Mouse (Mus musculus): ENCODE results near the gene Podxl2. TPM values are rescaled to one million over a fixed set of nuclear protein-coding genes. Genes with fewer than 3 reads are reported as not detected.
A peak's percentile ranks its signal among the peaks of the same experiment; 100 is the strongest.

Podxl2 gene
- polyA plus RNA-seq, 1 experiment from 2014 or later: 182 TPM

DNA sequence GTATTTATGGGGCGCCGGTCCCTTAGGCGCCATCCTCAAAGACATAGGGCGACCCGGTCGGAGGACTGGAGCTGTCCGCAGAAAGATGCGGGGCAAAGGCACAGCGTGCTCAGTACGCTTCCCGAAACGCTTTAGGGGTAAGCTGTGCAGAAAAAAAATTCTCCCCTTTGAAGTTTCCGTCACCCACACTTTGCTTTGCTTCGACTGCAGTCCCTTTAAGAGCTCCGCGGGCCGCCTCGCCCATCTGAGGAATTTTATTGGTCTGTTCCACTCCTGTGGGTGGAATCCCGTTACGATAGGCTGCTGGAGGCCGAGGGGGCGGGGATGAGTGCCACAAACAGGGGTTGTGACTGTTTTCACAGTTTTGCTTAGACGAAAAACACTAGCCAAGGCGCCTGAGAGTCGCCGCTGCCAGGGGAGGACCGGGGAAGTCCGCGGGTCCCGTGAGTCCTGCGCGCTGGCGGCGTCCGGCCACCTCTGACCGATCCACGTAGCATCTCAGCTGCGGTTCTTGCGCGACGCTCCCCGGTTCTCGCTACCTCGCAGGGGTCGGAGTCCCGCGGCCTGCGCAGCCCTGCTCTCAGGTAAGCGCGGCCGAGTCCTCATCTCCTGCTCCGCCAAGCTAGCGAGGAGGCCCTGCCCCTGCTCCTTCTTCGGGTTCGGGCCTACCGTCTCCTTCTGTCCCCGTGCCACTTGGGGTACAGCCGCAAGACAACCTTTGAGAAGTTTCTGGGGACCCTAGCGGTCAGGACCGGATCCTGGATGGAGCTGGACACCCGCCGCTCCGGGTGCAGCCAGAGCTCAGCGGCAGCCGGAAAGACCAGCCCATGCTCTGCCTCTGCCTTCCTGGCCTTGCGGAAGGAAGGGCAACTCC lies 27.3 kb upstream of the Podxl2 start, which contains the start of gene Tpra1:
Gene Tpra1, plus strand, starts transcription at position 305 of the 874 bp plus-strand sequence.
- H3K9me3 ChIP-seq: no peaks in the 10 kb centered on the region
- under 1% methylated on average over 66 of the region's 66 CpGs for WGBS
- no peaks in the 10 kb centered on the region for H3K27me3 ChIP-seq (ENCODE audit: insufficient read depth, poor library complexity, severe bottlenecking)
- peak within 1 kb of the TSS; percentile 94 for H3K27ac ChIP-seq
- H3K4me3 ChIP-seq: peak within 1 kb of the TSS; percentile 84
- peaks cover 3% of the 10 kb centered on the region for H3K36me3 ChIP-seq
- peaks cover 71% of the 10 kb centered on the region for H3K4me1 ChIP-seq (replicated peaks)
- peak; percentile 94 for DNase-seq (ENCODE audit: low spot score)

DNA sequence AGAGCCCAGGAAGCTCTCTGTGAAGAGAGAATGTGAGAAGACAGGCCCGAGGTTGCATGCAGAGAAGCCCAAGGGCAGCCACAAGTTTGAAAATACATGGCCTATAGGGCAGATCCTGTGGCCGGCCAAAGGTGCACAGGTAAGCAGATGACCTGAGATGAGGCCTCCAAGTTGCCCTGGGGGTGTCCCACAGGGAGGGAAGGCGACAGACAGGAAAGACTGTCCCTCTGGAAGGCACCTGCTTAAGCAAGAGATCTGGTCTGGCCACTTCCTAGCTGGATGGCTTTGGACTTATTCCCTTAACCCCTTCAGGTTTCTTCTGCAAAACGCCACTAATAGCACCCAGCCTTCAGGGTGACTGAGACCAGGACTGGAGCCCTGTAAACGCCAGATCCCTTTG lies 26.6 kb upstream of the Podxl2 start:
- H3K27ac ChIP-seq: peak overlapping the region; percentile 94
- peaks cover 10% of the 10 kb centered on the region for H3K36me3 ChIP-seq
- H3K9me3 ChIP-seq: no peaks in the 10 kb centered on the region
- H3K27me3 ChIP-seq (ENCODE audit: insufficient read depth, poor library complexity, severe bottlenecking): no peaks in the 10 kb centered on the region
- H3K4me3 ChIP-seq: peak overlapping the region; percentile 84
- peaks cover 71% of the 10 kb centered on the region for H3K4me1 ChIP-seq (replicated peaks)
- WGBS: 11% methylated on average over 5 of the region's 5 CpGs
- peak; percentile 11 for DNase-seq (ENCODE audit: low spot score)

DNA sequence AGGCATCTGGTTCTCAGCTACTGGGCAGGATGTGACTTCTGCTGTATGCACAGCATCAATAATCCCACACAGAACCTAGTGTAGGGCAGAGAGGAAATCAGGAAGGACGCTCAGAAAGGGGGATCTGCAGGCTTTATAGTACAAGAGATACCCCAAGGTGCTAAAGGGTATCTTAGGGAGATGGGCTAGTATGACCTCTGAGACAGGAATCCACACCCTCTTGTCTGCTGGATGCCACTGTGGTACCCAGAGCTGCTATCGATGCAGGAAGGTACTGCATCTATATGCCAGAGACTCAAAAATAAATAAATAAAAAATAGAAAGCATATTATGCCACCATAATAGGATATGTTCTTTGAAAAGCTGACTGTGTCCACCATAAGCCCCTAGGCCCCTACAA lies 24.8 kb upstream of the Podxl2 start:
- Histone ChIP-seq H3K27me3 (ENCODE audit: insufficient read depth, poor library complexity, severe bottlenecking) (no peaks in the 10 kb centered on the region), H3K36me3 (peaks cover 29% of the 10 kb centered on the region), H3K27ac (0 out of 2 replicates have a peak overlapping the region, but pooled peaks have one; percentile 97), H3K4me1 (replicated peaks) (peaks cover 61% of the 10 kb centered on the region), H3K9me3 (no peaks in the 10 kb centered on the region), H3K4me3 (no peak overlapping the region)
- 87% methylated on average over 2 of the region's 2 CpGs for WGBS
- no peak for DNase-seq (ENCODE audit: low spot score)

DNA sequence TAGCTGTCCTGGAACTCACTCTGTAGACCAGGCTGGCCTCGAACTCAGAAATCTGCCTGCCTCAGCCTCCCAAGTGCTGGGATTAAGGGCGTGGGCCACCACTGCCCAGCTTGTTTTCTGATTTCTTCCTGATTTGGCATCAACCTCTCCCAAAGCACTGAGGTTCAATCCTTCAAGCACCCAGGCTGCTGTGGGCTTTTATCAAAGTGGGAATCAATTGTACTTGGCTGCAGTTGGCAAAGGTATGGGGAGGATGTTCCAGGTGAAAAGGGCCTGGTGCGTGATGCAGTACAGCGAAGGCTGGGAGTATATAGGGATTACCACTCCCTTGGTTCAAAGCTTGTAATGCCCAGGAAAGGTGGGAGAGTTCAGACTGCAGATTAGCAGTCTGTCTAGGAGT lies 24.2 kb upstream of the Podxl2 start:
- Histone ChIP-seq H3K27ac (peak overlapping the region; percentile 97), H3K36me3 (peaks cover 34% of the 10 kb centered on the region), H3K27me3 (ENCODE audit: insufficient read depth, poor library complexity, severe bottlenecking) (no peaks in the 10 kb centered on the region), H3K4me1 (replicated peaks) (peaks cover 56% of the 10 kb centered on the region), H3K4me3 (peak overlapping the region; percentile 86; the same call in 1 of the 2 replicates), H3K9me3 (no peaks in the 10 kb centered on the region)
- 63% methylated on average over 4 of the region's 4 CpGs for WGBS
- DNase-seq (ENCODE audit: low spot score): no peak

DNA sequence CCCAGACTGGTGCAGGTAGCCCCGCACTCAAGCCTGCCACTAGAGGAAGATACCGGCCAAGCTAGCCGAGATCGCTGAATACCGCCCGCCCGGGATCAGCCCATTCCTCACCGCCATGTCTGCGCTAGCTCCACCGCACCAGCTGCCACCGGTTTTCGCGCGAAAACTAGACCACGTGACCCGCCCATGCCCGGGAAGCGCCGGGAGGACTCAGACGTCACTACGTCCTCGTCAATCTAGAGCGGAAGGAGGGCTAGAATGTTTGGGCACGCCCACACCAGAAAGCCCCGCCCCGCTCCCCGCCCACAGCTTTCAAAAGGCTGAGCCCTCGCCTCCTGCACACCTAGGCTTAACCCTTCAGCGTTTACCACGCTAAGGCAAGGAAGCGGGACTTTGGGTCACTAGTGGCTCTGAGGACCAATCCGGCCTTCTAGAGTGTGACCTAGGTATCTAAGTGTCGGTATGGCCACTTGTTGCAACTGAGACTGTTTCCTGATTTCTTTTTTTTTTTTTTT lies 23.7 kb upstream of the Podxl2 start, which contains the start of gene Mcm2:
Gene Mcm2, minus strand, starts transcription at position 247 of the 515 bp plus-strand sequence.
- Histone ChIP-seq H3K27me3 (ENCODE audit: insufficient read depth, poor library complexity, severe bottlenecking) (no peaks in the 10 kb centered on the region), H3K4me3 (peak within 1 kb of the TSS; percentile 86), H3K4me1 (replicated peaks) (peaks cover 51% of the 10 kb centered on the region), H3K27ac (peak within 1 kb of the TSS; percentile 97), H3K9me3 (no peaks in the 10 kb centered on the region), H3K36me3 (peaks cover 39% of the 10 kb centered on the region)
- under 1% methylated on average over 33 of the region's 33 CpGs for WGBS
- DNase-seq (ENCODE audit: low spot score): peak; percentile 98

DNA sequence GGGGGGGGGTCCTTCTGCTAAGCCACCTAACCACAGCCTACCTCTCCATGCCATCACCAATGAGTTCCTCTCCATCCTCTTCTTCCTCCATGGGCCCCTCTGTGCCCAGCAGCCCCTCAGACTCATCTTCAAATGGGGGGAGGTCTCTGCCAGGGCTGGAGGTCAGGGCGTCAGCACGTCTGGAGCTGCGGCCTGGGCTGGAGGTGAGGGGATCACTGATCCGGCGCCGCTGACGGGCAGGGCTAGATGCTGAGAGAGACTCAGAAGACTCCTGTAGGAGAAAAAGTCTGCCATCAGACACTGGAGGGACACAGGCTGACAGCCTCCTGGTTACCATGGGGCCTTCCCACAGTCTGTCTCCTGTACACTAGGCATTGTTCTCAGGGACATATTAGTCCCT lies 22.4 kb upstream of the Podxl2 start:
- H3K4me1 ChIP-seq (replicated peaks): peaks cover 40% of the 10 kb centered on the region
- H3K27ac ChIP-seq: peak overlapping the region; percentile 97
- no peak for DNase-seq (ENCODE audit: low spot score)
- H3K9me3 ChIP-seq: no peaks in the 10 kb centered on the region
- H3K27me3 ChIP-seq (ENCODE audit: insufficient read depth, poor library complexity, severe bottlenecking): no peaks in the 10 kb centered on the region
- 59% methylated on average over 7 of the region's 7 CpGs for WGBS
- peak overlapping the region; percentile 86 for H3K4me3 ChIP-seq
- peaks cover 52% of the 10 kb centered on the region for H3K36me3 ChIP-seq

DNA sequence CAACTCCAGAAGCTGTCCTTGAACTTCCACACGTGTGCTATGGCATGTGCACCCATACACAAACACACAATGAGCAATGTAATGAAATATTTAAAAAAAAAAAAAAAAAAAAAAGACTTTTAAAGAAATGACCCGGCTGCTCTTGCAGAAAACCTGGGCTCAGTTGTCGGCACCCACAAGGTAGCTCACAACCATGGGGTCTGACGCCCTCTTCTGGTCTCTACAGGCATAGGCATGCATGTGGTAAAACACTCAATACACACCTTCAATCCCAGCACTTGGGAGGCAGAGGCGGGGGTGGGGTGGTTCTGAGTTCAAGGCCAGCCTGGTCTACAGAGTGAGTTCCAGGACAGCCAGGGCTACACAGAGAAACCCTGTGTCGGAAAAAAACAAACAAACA lies 21.1 kb upstream of the Podxl2 start:
- 0 out of 2 replicates have a peak overlapping the region, but pooled peaks have one; percentile 86 for H3K4me3 ChIP-seq
- H3K27ac ChIP-seq: no peak overlapping the region
- 86% methylated on average over 6 of the region's 6 CpGs for WGBS
- no peak for DNase-seq (ENCODE audit: low spot score)
- peaks cover 65% of the 10 kb centered on the region for H3K36me3 ChIP-seq
- H3K27me3 ChIP-seq (ENCODE audit: insufficient read depth, poor library complexity, severe bottlenecking): no peaks in the 10 kb centered on the region
- peaks cover 30% of the 10 kb centered on the region for H3K4me1 ChIP-seq (replicated peaks)
- no peaks in the 10 kb centered on the region for H3K9me3 ChIP-seq

DNA sequence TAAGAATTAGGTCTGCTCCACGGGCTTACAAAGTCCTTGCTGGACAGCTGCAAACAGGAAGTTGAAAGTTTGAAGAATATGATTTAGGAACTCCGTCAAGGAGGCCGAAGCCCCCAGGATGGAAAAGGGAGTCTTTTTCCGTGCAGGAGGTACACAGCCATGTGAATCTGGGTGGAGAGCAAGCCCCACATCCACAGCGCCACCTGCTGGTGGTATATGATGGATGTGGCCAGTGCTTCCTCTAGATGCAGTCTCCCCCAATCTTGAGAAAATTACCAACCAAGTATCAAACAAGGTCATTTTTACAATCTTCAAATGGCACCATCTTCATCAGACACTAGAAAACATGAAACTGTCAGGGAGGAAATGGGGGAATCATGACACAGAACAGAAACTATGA lies 18.7 kb upstream of the Podxl2 start:
- H3K4me1 ChIP-seq (replicated peaks): peaks cover 20% of the 10 kb centered on the region
- H3K9me3 ChIP-seq: no peaks in the 10 kb centered on the region
- H3K36me3 ChIP-seq: peaks cover 89% of the 10 kb centered on the region
- no peaks in the 10 kb centered on the region for H3K27me3 ChIP-seq (ENCODE audit: insufficient read depth, poor library complexity, severe bottlenecking)
- WGBS: 73% methylated on average over 5 of the region's 5 CpGs
- no peak overlapping the region for H3K4me3 ChIP-seq
- no peak overlapping the region for H3K27ac ChIP-seq
- peak; percentile 59 for DNase-seq (ENCODE audit: low spot score)

DNA sequence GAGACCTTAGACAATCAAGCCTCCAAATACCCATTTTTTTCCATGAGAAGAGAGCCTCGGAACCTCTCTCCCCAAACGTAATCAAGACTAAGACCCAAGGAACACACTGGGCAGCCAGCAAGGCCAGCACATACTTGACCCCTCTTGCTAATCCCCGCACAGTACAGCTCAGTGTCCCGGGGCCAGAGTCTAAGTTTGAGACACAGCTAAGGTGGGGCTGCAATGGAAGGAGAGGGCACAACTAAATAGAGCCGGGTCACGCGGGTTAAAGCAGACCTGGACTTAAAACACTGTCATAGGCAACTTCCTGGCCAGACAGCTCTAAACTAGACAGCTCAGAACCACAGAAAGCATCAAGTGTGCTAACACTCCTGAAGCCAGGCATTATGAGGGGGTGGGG lies 16.0 kb upstream of the Podxl2 start:
- Histone ChIP-seq H3K36me3 (peaks cover 100% of the 10 kb centered on the region), H3K4me3 (no peak overlapping the region), H3K27ac (no peak overlapping the region), H3K9me3 (no peaks in the 10 kb centered on the region), H3K4me1 (replicated peaks) (peaks cover 10% of the 10 kb centered on the region), H3K27me3 (ENCODE audit: insufficient read depth, poor library complexity, severe bottlenecking) (no peaks in the 10 kb centered on the region)
- no peak for DNase-seq (ENCODE audit: low spot score)
- 92% methylated on average over 7 of the region's 7 CpGs for WGBS

DNA sequence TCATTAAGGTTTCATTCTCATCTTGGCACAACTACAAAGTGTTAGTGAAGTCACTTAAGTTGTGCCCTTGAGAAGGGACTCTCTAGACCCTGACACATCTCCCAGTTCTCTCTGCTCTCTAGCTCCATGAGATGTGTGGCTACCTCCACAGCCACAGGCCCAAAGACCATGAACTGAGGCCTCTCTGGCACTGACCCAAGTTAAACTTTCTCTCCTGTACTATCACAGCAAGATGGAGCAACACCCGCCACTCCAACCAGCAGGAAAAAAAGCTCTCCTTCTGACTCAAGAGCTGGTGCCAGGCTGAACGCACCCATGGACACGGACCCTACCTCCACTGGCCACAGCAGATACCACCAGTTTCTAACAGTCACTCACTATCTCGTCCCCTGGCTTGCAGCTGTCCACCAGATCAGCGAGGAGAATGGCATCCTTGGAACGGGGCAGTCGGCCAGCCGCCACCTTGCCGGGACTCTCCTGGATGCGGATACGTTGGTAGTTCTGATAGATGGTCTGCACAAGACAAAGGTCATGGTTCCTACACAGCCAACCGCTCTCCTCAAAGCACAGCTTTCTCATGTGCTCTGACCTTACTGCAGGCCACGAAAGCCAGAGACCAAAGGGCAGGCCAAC lies 14.7 kb upstream of the Podxl2 start:
- no peaks in the 10 kb centered on the region for H3K27me3 ChIP-seq (ENCODE audit: insufficient read depth, poor library complexity, severe bottlenecking)
- H3K9me3 ChIP-seq: no peaks in the 10 kb centered on the region
- DNase-seq (ENCODE audit: low spot score): no peak
- H3K4me1 ChIP-seq (replicated peaks): peaks cover 4% of the 10 kb centered on the region; the same call in 1 of the 2 replicates
- no peak overlapping the region for H3K27ac ChIP-seq
- peaks cover 100% of the 10 kb centered on the region for H3K36me3 ChIP-seq
- 96% methylated on average over 13 of the region's 13 CpGs for WGBS
- no peak overlapping the region for H3K4me3 ChIP-seq

DNA sequence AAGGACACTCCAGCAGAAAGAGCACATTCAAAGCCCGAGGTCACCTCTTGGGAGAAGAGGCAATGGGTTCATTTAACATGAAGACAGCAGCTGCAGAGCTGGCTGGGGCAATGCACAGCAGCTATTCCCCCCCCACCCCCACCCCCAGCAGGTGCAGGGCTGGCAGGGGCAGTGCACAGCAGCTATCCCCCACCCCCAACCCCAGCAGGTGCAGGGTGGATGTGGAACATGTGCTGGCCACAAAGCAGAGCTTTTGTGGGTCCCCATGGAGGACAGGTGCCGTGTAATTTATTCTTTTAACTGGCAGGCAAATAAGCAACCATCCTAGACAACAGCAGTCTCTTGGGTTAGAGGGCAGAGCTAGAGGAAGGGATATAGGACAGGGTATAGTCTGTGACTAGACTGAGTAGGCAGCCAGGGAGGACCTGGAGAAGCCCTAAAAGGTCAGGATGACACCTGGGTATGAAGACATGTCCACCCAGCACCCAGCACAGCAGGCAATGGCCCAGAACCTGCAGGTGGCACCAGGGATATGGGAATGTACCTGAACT lies 11.6 kb upstream of the Podxl2 start:
- DNase-seq (ENCODE audit: low spot score): no peak
- no peaks in the 10 kb centered on the region for H3K9me3 ChIP-seq
- H3K4me1 ChIP-seq (replicated peaks): peaks cover 11% of the 10 kb centered on the region; the same call in 1 of the 2 replicates
- WGBS: 84% methylated on average over 2 of the region's 2 CpGs
- H3K36me3 ChIP-seq: peaks cover 100% of the 10 kb centered on the region
- no peaks in the 10 kb centered on the region for H3K27me3 ChIP-seq (ENCODE audit: insufficient read depth, poor library complexity, severe bottlenecking)
- no peak overlapping the region for H3K4me3 ChIP-seq
- no peak overlapping the region for H3K27ac ChIP-seq

DNA sequence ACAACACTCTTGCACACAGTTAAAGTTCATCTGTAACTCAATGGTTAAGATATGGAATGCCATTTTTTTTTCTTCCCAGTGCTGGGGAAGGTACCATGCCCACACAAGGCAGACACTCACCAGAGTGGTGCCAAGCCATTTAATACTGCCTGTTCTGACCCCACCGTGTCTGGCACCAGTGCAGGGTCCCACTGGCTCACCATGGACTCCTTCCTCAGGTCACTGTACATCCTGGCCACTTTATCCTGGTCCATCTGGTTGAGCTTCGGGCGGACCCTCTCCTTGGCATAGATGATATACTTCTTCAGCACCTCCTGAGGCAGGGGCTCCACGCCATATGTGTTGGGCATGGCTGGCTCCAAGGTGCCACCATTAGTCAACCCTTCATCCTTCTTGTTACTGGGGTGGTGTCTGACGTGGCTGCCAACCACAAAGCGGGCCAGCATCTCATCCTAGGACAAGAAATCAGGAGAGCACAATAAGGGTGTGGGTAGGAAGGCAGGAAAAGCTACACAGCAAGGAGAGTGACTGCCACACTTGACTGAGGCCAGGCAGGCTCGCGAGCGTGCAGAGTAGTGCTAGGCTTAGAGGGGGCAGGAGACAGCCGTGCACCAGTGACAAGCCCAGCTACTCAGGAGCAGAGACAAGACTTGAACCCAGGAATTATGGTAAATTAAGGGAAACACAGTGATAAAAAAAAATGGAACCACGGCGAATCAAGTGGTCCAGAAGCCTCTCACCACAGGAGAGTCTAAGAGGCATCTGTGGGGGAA lies 11.0 kb upstream of the Podxl2 start:
- Histone ChIP-seq H3K9me3 (no peaks in the 10 kb centered on the region), H3K4me3 (no peak overlapping the region), H3K4me1 (replicated peaks) (peaks cover 11% of the 10 kb centered on the region; the same call in 1 of the 2 replicates), H3K27me3 (ENCODE audit: insufficient read depth, poor library complexity, severe bottlenecking) (no peaks in the 10 kb centered on the region), H3K27ac (peak overlapping the region; percentile 25; the same call in 1 of the 2 replicates), H3K36me3 (peaks cover 100% of the 10 kb centered on the region)
- DNase-seq (ENCODE audit: low spot score): no peak
- 91% methylated on average over 12 of the region's 12 CpGs for WGBS

Data from hindbrain, embryonic 10.5 days (tissue).